Mouse (Mus musculus) lung, embryonic 14.5 days (tissue): ENCODE data around the gene Slc7a1. TPM values are rescaled to one million over a fixed set of nuclear protein-coding genes. Genes with fewer than 3 reads are reported as not detected.
"Not testable (repeated sequence)": the region's sequence is repeated elsewhere in the genome, so short reads cannot be mapped to it uniquely, and the experiment has no call there.

Experiments used
- ATAC-seq: fragments of 200-750 bp; cut with Nextera tagmentation; 2 replicates; pipeline ENCODE4 v1.8.0; 2017; ENCODE audit warnings: mild to moderate bottlenecking, moderate TSS enrichment, moderate library complexity; ENCODE audit not compliant: insufficient read depth
- DNase-seq: peaks from one replicate; pipeline ENCODE4 v3.0.0-alpha.2; 2015
- H3K27ac ChIP-seq: fragments of 300-500 bp; sonication (generic); 2 replicates; pipeline ENCODE4 v1.5.1; 2014; ENCODE audit warnings: low read depth, mild to moderate bottlenecking, moderate library complexity
- H3K27me3 ChIP-seq: fragments of 300-500 bp; sonication (generic); 2 replicates; pipeline ENCODE4 v1.6.1; 2014; ENCODE audit warnings: low read length, control low read depth; ENCODE audit not compliant: insufficient read depth
- H3K36me3 ChIP-seq: fragments of 300-500 bp; sonication (generic); 2 replicates; pipeline ENCODE4 v1.6.1; 2014; ENCODE audit warnings: control low read depth; ENCODE audit not compliant: insufficient read depth
- H3K4me1 ChIP-seq: fragments of 300-500 bp; sonication (generic); 2 replicates; pipeline ENCODE4 v1.6.1; 2014; ENCODE audit warnings: antibody characterized with exemption, control low read depth; ENCODE audit not compliant: insufficient read depth
- H3K4me2 ChIP-seq: fragments of 300-500 bp; sonication (generic); 2 replicates; pipeline ENCODE4 v1.6.1; 2014; ENCODE audit warnings: mild to moderate bottlenecking
- H3K4me3 ChIP-seq: fragments of 300-500 bp; sonication (generic); 2 replicates; pipeline ENCODE4 v1.5.1; 2014; ENCODE audit warnings: low read depth, low read length
- H3K9ac ChIP-seq: fragments of 300-500 bp; sonication (generic); 2 replicates; pipeline ENCODE4 v1.6.1; 2014
- H3K9me3 ChIP-seq: fragments of 300-500 bp; sonication (generic); 2 replicates; pipeline ENCODE4 v1.6.1; 2016; ENCODE audit warnings: low read depth, low read length, control low read depth
- CTCF ChIP-seq: IDR thresholded peaks from 2 replicates; pipeline ENCODE4 v1.5.1; 2016; ENCODE audit warnings: antibody characterized with exemption, low read depth
- WGBS: fragments of 180-500 bp; shearing (Covaris S2); extraction: QIAGEN DNeasy Blood & Tissue Kit; methylation state at CpG from one replicate; pipeline ENCODE4 v1.1.7; 2014; 5-methylcytosine and 5-hydroxymethylcytosine counted together
- polyA plus RNA-seq: library from polyadenylated mRNA; unstranded; fragments of >200 nt; fragmentation: Nextera tagmentation; extraction: Ambion mirVana; gene quantifications from 2 replicates; pipeline ENCODE4 v1.2.1, GENCODE M21; 2014

The Slc7a1 gene
- polyA plus RNA-seq, 1 experiment from 2014 or later, result 31.3 TPM

GRCm38 (mm10) chr5:148331229-148331776, 68.4 kb downstream of the Slc7a1 start:
- DNase-seq, result peak; percentile 58
- ATAC-seq, result peak; percentile 26; the same call in 1 of the 2 replicates

DNA sequence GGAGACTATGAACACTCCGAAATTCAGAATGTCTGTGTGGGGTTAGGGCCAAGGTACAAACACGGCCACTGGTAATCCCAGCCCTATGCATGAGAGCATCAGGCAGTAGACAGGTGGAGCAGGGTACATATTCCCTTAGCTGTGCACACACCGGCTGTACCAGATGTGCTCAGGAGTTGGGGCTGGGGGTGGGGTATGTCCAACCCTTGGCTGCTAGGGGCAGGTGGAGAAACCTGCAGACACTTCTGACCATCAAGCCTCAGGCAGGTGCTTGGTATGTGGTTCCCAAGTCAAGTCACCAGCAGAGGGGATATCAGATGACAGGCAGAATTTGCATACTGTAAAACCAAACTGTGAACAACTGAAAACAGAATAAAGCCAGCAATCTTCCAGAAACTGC, 70.7 kb downstream of the Slc7a1 start:
- no peaks in the 10 kb centered on the region for H3K27me3 ChIP-seq
- H3K36me3 ChIP-seq, result peaks cover 10% of the 10 kb centered on the region; the same call in 1 of the 2 replicates
- no peak overlapping the region for H3K4me2 ChIP-seq
- H3K9me3 ChIP-seq, result no peaks in the 10 kb centered on the region
- DNase-seq, result no peak
- no peak overlapping the region for H3K4me3 ChIP-seq
- H3K4me1 ChIP-seq, result no peaks in the 10 kb centered on the region
- no peak for TF ChIP-seq CTCF
- no peak overlapping the region for H3K9ac ChIP-seq
- WGBS, result 84% methylated on average over 3 of the region's 3 CpGs
- no peak for ATAC-seq
- no peak overlapping the region for H3K27ac ChIP-seq

More at GRCm38 (mm10) chr5:148331229-148331776, 68.4 kb downstream of the Slc7a1 start:
- no peak for TF ChIP-seq CTCF
- no peaks in the 10 kb centered on the region for H3K27me3 ChIP-seq
- no peak overlapping the region for H3K4me2 ChIP-seq
- peaks cover 25% of the 10 kb centered on the region; the same call in 1 of the 2 replicates for H3K36me3 ChIP-seq
- no peak overlapping the region for H3K27ac ChIP-seq
- no peaks in the 10 kb centered on the region for H3K9me3 ChIP-seq
- H3K9ac ChIP-seq, result no peak overlapping the region
- WGBS, result 54% methylated on average over 11 of the region's 11 CpGs
- no peaks in the 10 kb centered on the region for H3K4me1 ChIP-seq
- no peak overlapping the region for H3K4me3 ChIP-seq

DNA sequence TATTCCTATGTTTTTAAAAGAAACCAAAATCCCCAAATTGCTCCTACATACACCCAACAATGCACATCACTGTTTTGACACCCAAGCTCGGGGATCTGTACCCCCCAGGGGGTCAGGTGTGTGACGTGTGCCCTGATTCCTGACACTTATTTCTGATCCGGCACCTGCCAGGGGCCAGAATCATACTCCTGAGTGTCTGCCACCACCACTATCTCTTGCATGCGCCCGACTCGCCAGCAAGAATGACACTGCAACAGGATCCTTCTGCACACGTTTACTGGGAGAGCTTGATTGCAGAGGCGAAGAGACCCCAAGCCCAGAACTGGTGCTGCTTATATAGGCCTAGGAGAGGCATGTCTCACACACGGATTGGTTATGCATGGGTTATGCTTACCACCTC, 73.4 kb downstream of the Slc7a1 start:
- WGBS, result 93% methylated on average over 9 of the region's 9 CpGs
- not testable (repeated sequence) for H3K4me1 ChIP-seq, H3K9me3 ChIP-seq, H3K36me3 ChIP-seq, ATAC-seq, DNase-seq, H3K4me2 ChIP-seq, H3K27me3 ChIP-seq, H3K27ac ChIP-seq, H3K4me3 ChIP-seq, H3K9ac ChIP-seq

DNA sequence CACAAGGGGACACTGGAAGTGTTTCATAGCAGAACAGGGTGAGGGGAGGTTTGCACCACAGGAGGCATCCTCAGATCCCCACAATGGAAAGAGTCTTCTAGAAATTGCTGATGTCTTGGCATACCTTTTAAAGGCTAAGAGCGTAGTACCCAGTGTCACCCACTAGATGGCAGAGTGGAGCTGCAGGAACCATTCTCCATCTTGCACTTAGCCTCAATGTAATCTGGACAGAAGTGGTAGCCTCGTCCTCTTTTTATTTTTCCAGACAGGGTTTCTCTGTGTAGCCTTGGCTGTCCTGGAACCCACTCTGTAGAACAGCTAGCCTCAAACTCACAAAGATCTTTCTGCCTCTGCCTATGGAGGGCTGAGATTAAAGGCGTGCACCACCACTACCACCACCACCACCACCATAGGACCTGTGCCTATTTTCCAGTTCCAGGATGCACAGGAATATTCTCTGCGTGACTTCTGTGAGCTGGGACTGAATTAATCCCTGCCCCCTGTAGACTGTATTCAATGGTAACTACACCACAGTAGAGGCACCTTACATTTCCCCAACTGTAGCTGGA, 74.3 kb downstream of the Slc7a1 start:
- H3K9me3 ChIP-seq, result no peaks in the 10 kb centered on the region
- WGBS, result 41% methylated on average over 4 of the region's 4 CpGs
- DNase-seq (peak; percentile 83), ATAC-seq (peak; percentile 54; the same call in 1 of the 2 replicates)
- H3K36me3 ChIP-seq, result no peaks in the 10 kb centered on the region
- no peaks in the 10 kb centered on the region for H3K4me1 ChIP-seq
- no peak overlapping the region for H3K27ac ChIP-seq
- H3K4me2 ChIP-seq, result no peak overlapping the region
- H3K4me3 ChIP-seq, result no peak overlapping the region
- no peaks in the 10 kb centered on the region for H3K27me3 ChIP-seq
- H3K9ac ChIP-seq, result no peak overlapping the region
- TF ChIP-seq CTCF, result peak; percentile 95

DNA sequence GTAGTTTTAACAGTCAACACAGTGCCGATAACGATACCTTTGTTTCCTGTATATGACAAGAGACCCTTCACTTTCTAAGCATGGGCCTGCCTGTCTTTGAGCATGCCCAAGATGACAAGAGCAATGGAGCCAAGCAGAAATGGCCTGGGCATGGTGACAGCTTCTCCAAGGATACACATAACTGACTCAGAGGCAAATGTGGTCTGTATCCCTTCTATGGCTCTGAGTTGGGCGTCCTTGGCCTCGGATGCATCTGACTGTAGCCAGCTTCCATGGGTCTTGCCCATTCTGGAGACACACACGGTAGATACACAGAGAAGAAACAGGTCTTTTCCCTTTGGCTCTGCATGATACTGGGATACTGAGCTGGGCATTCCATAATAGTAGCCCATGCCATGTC, 84.8 kb downstream of the Slc7a1 start:
- no peak overlapping the region for H3K9ac ChIP-seq
- 88% methylated on average over 5 of the region's 5 CpGs for WGBS
- DNase-seq (no peak), ATAC-seq (no peak)
- H3K27me3 ChIP-seq, result no peaks in the 10 kb centered on the region
- H3K4me2 ChIP-seq, result no peak overlapping the region
- no peak overlapping the region for H3K4me3 ChIP-seq
- H3K4me1 ChIP-seq, result no peaks in the 10 kb centered on the region
- no peak overlapping the region for H3K27ac ChIP-seq
- TF ChIP-seq CTCF, result no peak
- no peaks in the 10 kb centered on the region for H3K36me3 ChIP-seq
- H3K9me3 ChIP-seq, result no peaks in the 10 kb centered on the region

GRCm38 (mm10) chr5:148312443-148312842, 87.3 kb downstream of the Slc7a1 start:
- Histone ChIP-seq H3K36me3 (no peaks in the 10 kb centered on the region), H3K4me2 (no peak overlapping the region), H3K9ac (no peak overlapping the region), H3K4me1 (no peaks in the 10 kb centered on the region), H3K27me3 (no peaks in the 10 kb centered on the region), H3K9me3 (no peaks in the 10 kb centered on the region), H3K27ac (no peak overlapping the region), H3K4me3 (no peak overlapping the region)
- ATAC-seq (no peak), DNase-seq (no peak)
- WGBS, result 53% methylated on average over 2 of the region's 2 CpGs
- peak; percentile 18; the same call in 1 of the 2 replicates for TF ChIP-seq CTCF

GRCm38 (mm10) chr5:148310790-148311189, 88.9 kb downstream of the Slc7a1 start:
- no peaks in the 10 kb centered on the region for H3K27me3 ChIP-seq
- no peak for ATAC-seq
- H3K27ac ChIP-seq, result no peak overlapping the region
- H3K4me3 ChIP-seq, result no peak overlapping the region
- peak; percentile 21; the same call in 1 of the 2 replicates for TF ChIP-seq CTCF
- 59% methylated on average over 10 of the region's 10 CpGs for WGBS
- no peak overlapping the region for H3K4me2 ChIP-seq
- DNase-seq, result peak; percentile 29
- no peaks in the 10 kb centered on the region for H3K4me1 ChIP-seq
- H3K9ac ChIP-seq, result no peak overlapping the region
- no peaks in the 10 kb centered on the region for H3K9me3 ChIP-seq
- no peaks in the 10 kb centered on the region for H3K36me3 ChIP-seq
